Mouse (Mus musculus) heart, embryonic 16.5 days (tissue): Measurements from ENCODE around the gene Ptpn13. TPM values are rescaled to one million over a fixed set of nuclear protein-coding genes. Genes with fewer than 3 reads are reported as not detected.
A peak's percentile ranks its signal among the peaks of the same experiment; 100 is the strongest.

ENCODE experiments used
- ATAC-seq: fragments of 200-750 bp; cut with Nextera tagmentation; replicated peaks from 2 replicates; pipeline ENCODE4 v1.8.0; 2017; ENCODE audit warnings: moderate number of reproducible peaks; ENCODE audit not compliant: insufficient read depth, low FRiP score; ENCODE audit errors: extremely low read depth
- H3K27ac ChIP-seq: fragments of 300-500 bp; sonication (generic); 2 replicates; pipeline ENCODE4 v1.5.1; 2014; ENCODE audit warnings: mild to moderate bottlenecking, low read length, control low read depth, moderate library complexity
- H3K27me3 ChIP-seq: fragments of 300-500 bp; sonication (generic); 2 replicates; pipeline ENCODE4 v1.6.1; 2014; ENCODE audit warnings: low read length, mixed read lengths; ENCODE audit not compliant: control insufficient read depth, insufficient read depth
- H3K36me3 ChIP-seq: fragments of 300-500 bp; sonication (generic); 2 replicates; pipeline ENCODE4 v1.6.1; 2014; ENCODE audit not compliant: control insufficient read depth, insufficient read depth
- H3K4me1 ChIP-seq: fragments of 300-500 bp; sonication (generic); 2 replicates; pipeline ENCODE4 v1.6.1; 2014; ENCODE audit warnings: low read length, mixed read lengths; ENCODE audit not compliant: control insufficient read depth, insufficient read depth
- H3K4me2 ChIP-seq: fragments of 300-500 bp; sonication (generic); 2 replicates; pipeline ENCODE4 v1.6.1; 2014; ENCODE audit warnings: low read depth, mild to moderate bottlenecking, control low read depth, low read length
- H3K4me3 ChIP-seq: fragments of 300-500 bp; sonication (generic); 2 replicates; pipeline ENCODE4 v1.5.1; 2014; ENCODE audit warnings: mild to moderate bottlenecking, control low read depth, low read length
- H3K9ac ChIP-seq: fragments of 300-500 bp; sonication (generic); 2 replicates; pipeline ENCODE4 v1.6.1; 2014; ENCODE audit warnings: low read length, control low read depth
- H3K9me3 ChIP-seq: fragments of 300-500 bp; sonication (generic); replicated peaks from 2 replicates; pipeline ENCODE4 v1.6.1; 2016; ENCODE audit warnings: low read length; ENCODE audit not compliant: control insufficient read depth
- WGBS: fragments of 180-500 bp; shearing (Covaris S2); extraction: QIAGEN DNeasy Blood & Tissue Kit; methylation state at CpG from one replicate; pipeline ENCODE4 v1.1.7; 2014; 5-methylcytosine and 5-hydroxymethylcytosine counted together
- polyA plus RNA-seq: library from polyadenylated mRNA; unstranded; fragments of >200 nt; fragmentation: Nextera tagmentation; extraction: Ambion mirVana; gene quantifications from 2 replicates; pipeline ENCODE4 v1.2.1, GENCODE M21; 2015

Ptpn13 gene
- polyA plus RNA-seq, 1 experiment from 2014 or later, result 7.8 TPM

DNA sequence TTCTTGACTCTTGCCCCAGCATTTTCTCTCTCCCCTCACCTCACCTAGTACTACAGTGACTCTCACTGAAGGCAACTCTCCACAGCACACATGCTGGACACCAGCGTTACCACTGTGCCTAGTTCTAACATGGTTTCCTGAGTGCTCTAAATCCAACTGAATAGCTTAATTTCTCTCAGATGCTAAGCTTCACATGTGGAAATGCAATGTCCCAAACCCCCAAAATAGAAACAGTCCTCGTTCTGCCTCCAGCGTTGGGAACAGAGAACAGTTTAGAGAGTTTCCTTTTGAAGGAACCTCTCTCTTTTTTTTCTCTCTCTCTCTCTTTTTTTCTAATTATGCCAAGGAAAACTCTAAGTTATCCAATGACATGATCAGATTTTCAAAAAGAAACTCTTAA is 6.5 kb downstream of the Ptpn13 start:
- no peak overlapping the region for H3K4me2 ChIP-seq
- ATAC-seq, result no peak
- H3K9ac ChIP-seq, result no peak overlapping the region
- H3K27ac ChIP-seq, result no peak overlapping the region
- H3K27me3 ChIP-seq, result no peaks in the 10 kb centered on the region
- peaks cover 16% of the 10 kb centered on the region for H3K4me1 ChIP-seq
- H3K9me3 ChIP-seq, result no peaks in the 10 kb centered on the region
- H3K4me3 ChIP-seq, result no peak overlapping the region
- 35% methylated on average over 3 of the region's 3 CpGs for WGBS
- no peaks in the 10 kb centered on the region for H3K36me3 ChIP-seq

DNA sequence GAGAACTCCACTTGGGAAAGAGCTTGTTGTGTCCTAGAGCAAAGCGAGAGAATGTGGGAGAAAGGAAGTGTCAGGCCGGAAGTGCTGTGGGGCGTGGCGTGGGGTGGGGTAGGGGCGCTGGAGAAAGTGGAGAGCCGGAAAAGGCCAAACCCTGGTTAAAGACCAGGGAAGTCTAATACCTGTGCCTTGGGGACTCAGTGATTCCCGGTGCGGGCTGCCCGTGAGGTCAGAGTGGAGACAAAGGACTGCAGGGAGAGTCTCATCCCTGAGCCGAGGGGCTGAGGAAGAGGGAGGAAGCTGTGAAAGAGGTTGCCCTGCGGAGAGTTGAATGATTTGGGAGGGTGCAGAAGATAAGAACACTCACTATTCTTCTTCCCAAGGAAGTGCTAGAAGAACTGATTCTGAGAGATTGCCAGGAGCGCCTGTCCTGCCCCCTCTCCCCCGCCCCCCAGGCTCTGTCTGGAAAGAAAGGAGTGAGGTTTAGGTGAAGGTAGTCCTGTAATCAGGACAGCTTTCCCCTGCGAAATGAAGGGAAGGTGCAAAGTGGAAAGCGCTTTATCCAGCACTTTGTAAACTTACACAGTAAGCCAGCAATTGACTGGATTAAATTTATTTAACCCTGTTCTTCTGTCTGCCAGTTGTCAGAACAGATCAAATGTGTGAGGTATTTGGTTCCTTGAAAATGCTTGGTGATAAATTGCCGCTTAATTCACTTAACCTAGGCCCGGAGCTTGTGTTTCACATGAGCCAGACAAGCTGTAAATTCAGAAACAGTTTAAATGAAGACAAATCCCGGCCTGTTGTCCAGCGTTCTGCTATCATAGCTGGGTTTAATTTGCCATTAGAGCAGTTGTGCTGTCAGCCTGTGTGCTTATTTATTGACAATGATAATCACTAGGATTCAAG is 11.3 kb downstream of the Ptpn13 start:
- WGBS, result 18% methylated on average over 19 of the region's 19 CpGs
- Histone ChIP-seq H3K36me3 (no peaks in the 10 kb centered on the region), H3K9ac (peak overlapping the region; percentile 73), H3K27ac (peak overlapping the region; percentile 44; the same call in 1 of the 2 replicates), H3K27me3 (no peaks in the 10 kb centered on the region), H3K4me1 (peaks cover 13% of the 10 kb centered on the region), H3K9me3 (no peaks in the 10 kb centered on the region), H3K4me3 (peak overlapping the region; percentile 52), H3K4me2 (peak overlapping the region; percentile 73)
- no peak; the same call in 1 of the 2 replicates for ATAC-seq

DNA sequence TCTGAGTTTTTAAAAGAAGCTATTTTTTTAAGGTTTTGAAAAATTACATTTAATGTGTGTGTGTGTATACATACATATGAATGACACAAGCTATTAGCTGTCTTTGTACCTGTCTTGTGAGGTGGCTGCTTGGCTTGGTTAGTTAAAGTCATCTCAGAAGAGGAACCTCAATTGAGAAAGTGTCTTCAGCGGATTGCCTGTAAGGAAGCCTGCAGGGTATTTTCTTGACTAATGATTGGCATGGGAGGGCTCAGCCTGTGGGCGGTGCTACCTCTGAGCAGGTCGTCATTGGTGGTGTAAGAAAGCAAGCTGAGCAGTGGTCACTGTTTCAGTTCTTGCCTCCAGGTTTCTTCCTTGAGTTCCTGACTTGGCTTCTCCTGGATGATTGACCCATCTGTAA is 12.7 kb downstream of the Ptpn13 start:
- H3K4me3 ChIP-seq, result no peak overlapping the region
- WGBS, result 73% methylated on average over 3 of the region's 3 CpGs

DNA sequence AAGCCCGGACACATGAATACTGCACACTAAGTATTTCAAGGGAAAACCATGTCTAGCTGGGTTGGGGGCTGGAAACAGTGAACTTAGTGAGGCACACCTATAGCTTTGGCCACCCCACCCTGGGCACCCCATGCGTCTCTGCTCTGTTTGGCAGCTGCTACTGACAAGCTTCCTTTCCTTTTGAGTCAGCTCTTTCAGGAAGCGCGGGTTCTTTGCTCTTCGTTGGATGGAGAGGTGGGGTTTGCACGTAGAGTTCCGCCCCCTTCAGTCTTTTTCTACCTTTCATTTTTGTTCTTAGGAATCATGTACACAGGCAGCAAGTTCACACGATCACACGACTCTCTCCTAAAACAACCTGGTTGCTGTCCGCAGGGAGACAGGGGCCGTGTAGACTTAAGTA is 14.2 kb downstream of the Ptpn13 start:
- 69% methylated on average over 11 of the region's 11 CpGs for WGBS
- peaks cover 10% of the 10 kb centered on the region for H3K4me1 ChIP-seq
- H3K4me2 ChIP-seq, result no peak overlapping the region

More for the DNA sequence above, 12.7 kb downstream of the Ptpn13 start:
- H3K36me3 ChIP-seq, result no peaks in the 10 kb centered on the region
- H3K9ac ChIP-seq, result no peak overlapping the region
- no peaks in the 10 kb centered on the region for H3K9me3 ChIP-seq
- H3K4me1 ChIP-seq, result peaks cover 10% of the 10 kb centered on the region
- no peak overlapping the region for H3K4me2 ChIP-seq
- ATAC-seq, result no peak
- H3K27me3 ChIP-seq, result no peaks in the 10 kb centered on the region
- H3K27ac ChIP-seq, result no peak overlapping the region

GRCm38 (mm10) chr5:103440418-103441276 is 15.7 kb downstream of the Ptpn13 start:
- H3K4me2 ChIP-seq, result no peak overlapping the region
- no peak overlapping the region for H3K4me3 ChIP-seq
- no peak overlapping the region for H3K9ac ChIP-seq
- 85% methylated on average over 11 of the region's 11 CpGs for WGBS
- no peaks in the 10 kb centered on the region for H3K36me3 ChIP-seq
- no peaks in the 10 kb centered on the region for H3K27me3 ChIP-seq
- H3K9me3 ChIP-seq, result no peaks in the 10 kb centered on the region
- peaks cover 10% of the 10 kb centered on the region for H3K4me1 ChIP-seq
- H3K27ac ChIP-seq, result no peak overlapping the region
- no peak for ATAC-seq

More for the DNA sequence above, 14.2 kb downstream of the Ptpn13 start:
- no peak overlapping the region for H3K9ac ChIP-seq
- H3K27ac ChIP-seq, result no peak overlapping the region
- ATAC-seq, result no peak
- no peak overlapping the region for H3K4me3 ChIP-seq
- H3K9me3 ChIP-seq, result no peaks in the 10 kb centered on the region
- H3K27me3 ChIP-seq, result no peaks in the 10 kb centered on the region
- H3K36me3 ChIP-seq, result no peaks in the 10 kb centered on the region

DNA sequence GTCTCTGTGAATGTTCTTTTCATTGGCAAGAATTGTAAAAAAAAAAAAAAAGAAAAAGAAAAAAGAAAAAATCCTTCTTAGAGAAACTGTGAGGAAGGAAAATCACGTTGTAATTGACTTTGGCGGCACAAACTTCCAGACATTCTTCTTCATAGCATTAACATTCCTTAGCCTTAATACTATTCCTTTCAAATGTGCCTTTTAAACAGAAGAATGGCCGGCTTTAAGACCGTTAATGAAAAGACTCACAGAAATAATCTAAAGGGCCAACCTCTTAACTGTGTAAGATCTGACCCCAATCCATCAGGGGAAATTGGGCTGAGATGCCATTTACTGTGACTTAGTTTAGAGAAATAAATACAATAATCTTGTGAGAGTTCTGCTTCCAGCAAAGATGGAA is 16.7 kb downstream of the Ptpn13 start:
- H3K27ac ChIP-seq, result no peak overlapping the region
- ATAC-seq, result no peak

DNA sequence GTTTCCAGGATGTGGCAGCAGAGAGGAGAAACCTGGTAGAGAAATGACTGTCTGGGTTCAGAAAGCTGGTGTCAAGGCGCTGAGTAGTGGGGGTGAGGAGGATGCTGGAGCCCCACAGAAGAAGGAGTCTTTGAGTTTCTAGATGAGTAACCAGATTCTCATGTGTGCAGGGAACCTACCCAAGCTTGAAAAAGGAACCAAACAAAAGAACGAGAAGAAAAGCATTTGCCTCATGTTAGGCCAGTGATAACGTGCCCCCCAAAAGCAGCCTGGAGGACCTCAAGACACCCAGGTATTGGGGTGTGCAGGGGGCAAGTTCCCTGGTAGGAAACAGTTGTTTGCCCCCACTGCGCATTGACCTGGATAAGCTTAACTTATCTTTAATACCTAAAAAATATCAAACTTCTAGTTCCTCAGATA is 17.3 kb downstream of the Ptpn13 start:
- ATAC-seq, result no peak

More for the DNA sequence above, 16.7 kb downstream of the Ptpn13 start:
- WGBS, result 68% methylated on average over 4 of the region's 4 CpGs
- Histone ChIP-seq H3K9me3 (no peaks in the 10 kb centered on the region), H3K36me3 (no peaks in the 10 kb centered on the region), H3K9ac (no peak overlapping the region), H3K27me3 (no peaks in the 10 kb centered on the region), H3K4me3 (no peak overlapping the region), H3K4me1 (peaks cover 4% of the 10 kb centered on the region), H3K4me2 (no peak overlapping the region)

DNA sequence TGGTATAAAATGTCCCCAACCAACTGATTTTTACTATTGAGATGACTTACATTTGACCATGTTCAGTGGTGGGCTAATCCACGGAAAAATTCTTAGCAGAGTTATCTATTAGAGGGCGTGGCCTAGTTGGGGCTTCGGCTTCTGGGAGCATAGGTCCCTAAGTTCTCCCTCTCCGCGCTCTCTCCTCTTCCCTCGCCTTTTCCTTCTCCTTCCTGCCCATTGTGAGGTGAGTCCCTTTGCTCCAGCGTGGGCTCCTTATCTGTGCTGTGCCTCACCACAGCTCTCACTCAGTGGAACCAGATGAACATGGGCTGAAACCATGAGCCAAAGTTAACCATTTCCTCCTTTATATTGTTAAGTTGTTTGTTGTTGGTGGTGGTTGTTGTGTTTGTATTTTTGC is 17.9 kb downstream of the Ptpn13 start:
- Histone ChIP-seq H3K36me3 (no peaks in the 10 kb centered on the region), H3K27me3 (no peaks in the 10 kb centered on the region), H3K27ac (no peak overlapping the region), H3K4me2 (no peak overlapping the region), H3K9me3 (no peaks in the 10 kb centered on the region), H3K4me1 (peaks cover 6% of the 10 kb centered on the region; the same call in 1 of the 2 replicates), H3K9ac (no peak overlapping the region), H3K4me3 (no peak overlapping the region)
- no peak for ATAC-seq
- WGBS, result 48% methylated on average over 7 of the region's 7 CpGs

More for the DNA sequence above, 17.3 kb downstream of the Ptpn13 start:
- H3K36me3 ChIP-seq, result no peaks in the 10 kb centered on the region
- WGBS, result 83% methylated on average over 4 of the region's 4 CpGs
- H3K9me3 ChIP-seq, result no peaks in the 10 kb centered on the region
- no peak overlapping the region for H3K27ac ChIP-seq
- no peak overlapping the region for H3K4me2 ChIP-seq
- no peak overlapping the region for H3K9ac ChIP-seq
- H3K4me1 ChIP-seq, result peaks cover 6% of the 10 kb centered on the region; the same call in 1 of the 2 replicates
- H3K4me3 ChIP-seq, result no peak overlapping the region
- H3K27me3 ChIP-seq, result no peaks in the 10 kb centered on the region
